Mouse (Mus musculus) adrenal gland, postnatal 10 days (tissue): ENCODE data around the gene Dusp28. TPM values are rescaled to one million over a fixed set of nuclear protein-coding genes. Genes with fewer than 3 reads are reported as not detected.
A peak's percentile ranks its signal among the peaks of the same experiment; 100 is the strongest.

Experiments
- DNase-seq: peaks from one replicate; pipeline ENCODE4 v3.0.0; 2021; ENCODE audit warnings: mixed read lengths
- total RNA-seq, 2 experiments: library from RNA; stranded (reverse); gene quantifications; 2 replicates each; pipeline ENCODE4 v1.2.3; 2021

The Dusp28 gene
- total RNA-seq, 2 experiments from 2014 or later, result 13.5 to 17.0 TPM

DNA sequence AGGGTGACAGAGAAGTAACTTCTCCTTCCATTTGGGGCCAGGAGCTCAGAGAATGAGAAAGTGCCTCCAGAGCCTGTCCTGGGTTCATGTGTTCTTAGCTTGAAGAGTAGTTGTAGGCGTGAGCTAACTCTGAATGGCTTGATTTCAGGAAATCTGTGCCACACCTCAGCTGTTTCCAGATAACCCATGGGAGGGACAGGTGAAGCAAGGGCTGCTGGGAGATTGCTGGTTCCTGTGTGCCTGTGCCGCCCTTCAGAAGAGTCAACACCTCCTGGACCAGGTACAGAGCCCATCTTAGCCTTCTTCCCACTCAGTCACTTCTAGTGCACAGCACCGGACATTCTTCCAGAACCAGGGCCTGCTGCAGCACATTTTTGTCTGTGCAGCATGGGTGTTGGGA lies 31.0 kb downstream of the Dusp28 start:
- no peak for DNase-seq

DNA sequence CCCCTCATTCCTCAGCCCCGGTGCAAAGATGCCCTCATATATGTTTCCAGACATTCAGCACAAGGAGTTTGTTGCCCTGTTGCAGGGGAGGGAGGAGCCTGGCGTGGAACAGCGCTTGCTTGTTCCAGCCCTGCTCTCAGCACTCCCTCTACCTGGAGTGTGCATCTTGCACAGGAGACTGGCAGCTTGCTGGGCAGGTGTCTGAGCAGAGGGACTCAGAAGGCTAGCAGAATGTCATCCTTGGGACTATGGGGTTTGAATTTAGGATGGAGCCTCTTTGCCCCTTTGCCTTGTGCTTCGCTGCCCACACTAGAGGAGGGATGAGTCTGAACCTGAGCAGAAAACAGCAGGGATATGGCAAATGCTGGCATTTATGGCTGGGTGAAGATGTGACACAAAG lies 33.0 kb downstream of the Dusp28 start:
- no peak for DNase-seq

DNA sequence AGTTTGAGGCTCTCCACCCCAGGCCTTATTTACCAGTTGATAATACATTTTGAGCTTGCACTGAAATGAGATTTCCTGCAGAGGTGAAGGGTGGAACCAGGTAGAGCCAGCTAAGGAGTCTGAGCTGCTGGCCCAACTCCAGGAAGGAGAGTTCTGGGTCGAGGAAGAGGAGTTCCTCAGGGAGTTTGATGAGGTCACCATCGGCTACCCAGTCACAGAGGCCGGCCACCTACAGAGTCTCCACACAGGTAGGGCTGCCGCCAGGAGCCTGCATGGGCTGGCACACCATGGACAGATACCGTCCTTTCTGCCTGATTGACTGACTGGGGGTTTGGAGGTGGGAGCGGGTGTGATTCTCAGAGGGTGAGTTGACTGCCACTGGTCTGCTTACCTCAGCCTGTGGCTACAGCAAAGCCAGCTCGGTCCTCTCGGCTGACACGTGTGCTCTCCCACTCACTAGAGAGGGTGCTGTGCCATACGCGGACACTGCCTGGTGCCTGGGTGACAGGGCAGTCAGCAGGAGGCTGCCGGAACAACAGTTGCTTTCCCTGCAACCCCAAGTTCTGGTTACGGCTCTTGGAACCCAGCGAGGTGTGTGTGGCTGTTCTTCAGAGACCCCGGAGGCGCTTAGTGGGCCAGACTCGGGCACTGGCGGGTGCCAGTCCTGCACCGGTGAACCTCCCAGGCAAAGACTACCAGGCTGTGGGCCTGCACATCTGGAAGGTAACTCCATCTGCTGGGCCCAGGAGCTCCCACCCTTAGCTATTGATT lies 36.6 kb downstream of the Dusp28 start:
- DNase-seq, result no peak

GRCm38 (mm10) chr1:92947966-92948365 lies 41.2 kb downstream of the Dusp28 start:
- DNase-seq, result no peak

DNA sequence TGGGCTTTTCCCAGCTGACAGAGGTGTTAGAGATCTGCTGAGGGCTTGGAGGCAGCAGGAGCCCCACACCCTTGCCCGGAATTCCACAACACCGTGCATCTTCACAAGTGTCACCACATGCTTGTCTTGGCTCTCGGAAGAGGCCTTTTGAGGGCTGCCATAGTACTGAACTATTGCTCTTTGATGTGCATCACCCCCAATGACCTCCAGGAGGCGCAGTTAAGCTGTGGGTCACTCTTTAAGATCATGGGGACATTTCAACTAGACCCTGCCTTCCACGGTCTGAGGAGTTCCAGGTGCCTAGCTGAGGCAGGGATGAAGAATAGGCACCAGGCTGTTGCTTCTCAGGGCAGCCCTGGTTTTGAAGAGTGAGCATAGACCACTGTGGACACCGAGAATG lies 42.6 kb downstream of the Dusp28 start:
- DNase-seq, result peak; percentile 34

- DNase-seq, result no peak
Measured at GRCm38 (mm10) chr1:92950607-92951006, 43.8 kb downstream of the Dusp28 start, which contains the start of gene Gpr35. Gene Gpr35, plus strand, starts transcription at chr1:92950865.

DNA sequence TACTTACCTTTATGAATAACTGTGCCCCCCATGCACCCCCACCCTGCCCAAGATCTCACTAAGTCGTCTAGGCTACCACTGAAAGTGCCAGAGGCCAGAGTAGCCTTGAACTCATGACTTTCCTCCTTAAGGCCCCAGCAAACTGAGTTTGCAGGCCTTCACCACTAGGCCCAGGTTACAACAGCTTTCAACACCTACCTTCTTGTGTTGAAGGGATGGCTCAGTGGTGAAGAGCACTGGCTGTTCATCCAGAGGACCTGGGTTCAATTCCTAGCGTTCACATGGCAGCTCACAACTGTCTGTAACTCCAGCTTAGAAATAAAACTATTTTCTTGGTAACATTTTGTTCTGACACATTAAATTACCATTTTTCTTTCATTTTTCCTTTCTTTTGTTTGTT lies 46.9 kb downstream of the Dusp28 start:
- no peak for DNase-seq

DNA sequence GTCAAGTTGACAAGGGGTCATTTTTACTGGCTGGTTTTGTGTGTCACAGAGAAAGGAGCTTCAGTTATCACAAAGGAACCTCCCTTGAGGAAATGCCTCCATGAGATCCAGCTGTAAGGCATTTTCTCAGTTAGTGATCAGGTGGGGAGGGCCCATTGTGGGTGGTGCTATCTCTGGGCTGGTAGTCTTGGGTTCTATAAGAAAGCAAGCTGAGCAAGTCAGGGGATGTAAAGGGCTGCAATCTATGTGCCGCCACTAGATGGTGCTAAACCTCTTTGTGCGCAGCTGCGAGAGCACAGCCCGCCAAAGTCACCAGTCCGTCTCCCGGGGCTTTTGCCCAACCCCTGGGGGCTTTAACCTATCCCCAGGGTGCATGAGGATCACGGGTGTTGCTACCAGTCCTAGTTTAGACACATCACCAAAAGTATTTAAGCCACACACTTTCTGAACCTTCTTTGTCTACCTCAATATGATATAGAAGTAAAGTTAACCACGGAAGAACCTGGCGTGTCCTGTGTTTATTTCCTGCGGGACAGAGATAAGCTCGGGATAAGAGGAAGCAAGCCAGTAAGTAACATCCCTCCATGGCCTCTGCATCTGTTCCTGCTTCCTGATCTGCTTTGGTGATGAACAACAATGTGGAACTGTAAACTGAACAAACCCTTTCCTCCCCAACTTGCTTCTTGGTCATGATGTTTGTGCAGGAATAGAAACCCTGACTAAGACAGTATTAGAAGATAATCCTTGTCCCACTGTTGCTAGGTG lies 50.0 kb downstream of the Dusp28 start:
- DNase-seq, result peak; percentile 80

Other genes with a start within 250 kb of the Dusp28 start
- gene Gpc1, start 75.3 kb upstream of the Dusp28 start, total RNA-seq, result 10 to 100 TPM; 39.7 to 51.8 TPM
- gene Ankmy1, start 4.1 kb upstream of the Dusp28 start, total RNA-seq, result under 1 TPM; 0.75 to 0.82 TPM
- gene Rnpepl1, start 3.8 kb downstream of the Dusp28 start, total RNA-seq, result 10 to 100 TPM; 64.6 to 72.0 TPM
- gene Capn10, start 27.4 kb downstream of the Dusp28 start, total RNA-seq, result 10 to 100 TPM; 16.8 to 22.4 TPM
- 1 to 10 TPM in 1 of 2 experiments, under 1 TPM in 1; 0.97 to 1.7 TPM for gene Gpr35, start 43.9 kb downstream of the Dusp28 start, total RNA-seq
- gene Aqp12, start 99.4 kb downstream of the Dusp28 start, total RNA-seq, result under 1 TPM in 1 of 2 experiments, not detected in 1; 0.36 TPM
- 10 to 100 TPM; 15.6 to 29.2 TPM for gene Kif1a, start 195.0 kb downstream of the Dusp28 start, total RNA-seq
- 10 to 100 TPM; 20.0 to 46.3 TPM for gene Agxt, start 228.3 kb downstream of the Dusp28 start, total RNA-seq